Mouse (Mus musculus) adrenal gland, adult 18-20 months (tissue): ENCODE results near the gene Selenot. TPM values are rescaled to one million over a fixed set of nuclear protein-coding genes. Genes with fewer than 3 reads are reported as not detected.
A peak's percentile ranks its signal among the peaks of the same experiment; 100 is the strongest.
"Not testable (repeated sequence)": the region's sequence is repeated elsewhere in the genome, so short reads cannot be mapped to it uniquely, and the experiment has no call there.

Source experiments
- DNase-seq, 2 experiments: peaks; one replicate each; pipeline ENCODE4 v3.0.0; 2021 to 2022; ENCODE audit warnings: low spot score in 2 of 2
- long read RNA-seq, 2 experiments: library from polyadenylated mRNA; stranded (forward); transcript quantifications; one replicate each; pipeline ENCODE4 v2.0.0; 2021
- total RNA-seq, 2 experiments: library from RNA; stranded (reverse); gene quantifications; 1 replicate in 1 of 2; 2 replicates in 1 of 2; pipeline ENCODE4 v1.2.3; 2021

The Selenot gene
- total RNA-seq: 100 to 1,000 TPM; 131 to 148 TPM
- long read RNA-seq, experiment 1, transcript Selenot-201 (6 exons, 3,157 nt): major isoform, 8 of 15 reads
- long read RNA-seq, experiment 1, partial matches to known transcripts: 0 of 15 reads
- long read RNA-seq, experiment 1, other reads (novel, unspliced or antisense): 7 of 15 reads
- long read RNA-seq, experiment 2, transcript Selenot-201 (6 exons, 3,157 nt): major isoform, 10 of 25 reads
- long read RNA-seq, experiment 2, partial matches to known transcripts: 0 of 25 reads
- long read RNA-seq, experiment 2, other reads (novel, unspliced or antisense): 15 of 25 reads

DNA sequence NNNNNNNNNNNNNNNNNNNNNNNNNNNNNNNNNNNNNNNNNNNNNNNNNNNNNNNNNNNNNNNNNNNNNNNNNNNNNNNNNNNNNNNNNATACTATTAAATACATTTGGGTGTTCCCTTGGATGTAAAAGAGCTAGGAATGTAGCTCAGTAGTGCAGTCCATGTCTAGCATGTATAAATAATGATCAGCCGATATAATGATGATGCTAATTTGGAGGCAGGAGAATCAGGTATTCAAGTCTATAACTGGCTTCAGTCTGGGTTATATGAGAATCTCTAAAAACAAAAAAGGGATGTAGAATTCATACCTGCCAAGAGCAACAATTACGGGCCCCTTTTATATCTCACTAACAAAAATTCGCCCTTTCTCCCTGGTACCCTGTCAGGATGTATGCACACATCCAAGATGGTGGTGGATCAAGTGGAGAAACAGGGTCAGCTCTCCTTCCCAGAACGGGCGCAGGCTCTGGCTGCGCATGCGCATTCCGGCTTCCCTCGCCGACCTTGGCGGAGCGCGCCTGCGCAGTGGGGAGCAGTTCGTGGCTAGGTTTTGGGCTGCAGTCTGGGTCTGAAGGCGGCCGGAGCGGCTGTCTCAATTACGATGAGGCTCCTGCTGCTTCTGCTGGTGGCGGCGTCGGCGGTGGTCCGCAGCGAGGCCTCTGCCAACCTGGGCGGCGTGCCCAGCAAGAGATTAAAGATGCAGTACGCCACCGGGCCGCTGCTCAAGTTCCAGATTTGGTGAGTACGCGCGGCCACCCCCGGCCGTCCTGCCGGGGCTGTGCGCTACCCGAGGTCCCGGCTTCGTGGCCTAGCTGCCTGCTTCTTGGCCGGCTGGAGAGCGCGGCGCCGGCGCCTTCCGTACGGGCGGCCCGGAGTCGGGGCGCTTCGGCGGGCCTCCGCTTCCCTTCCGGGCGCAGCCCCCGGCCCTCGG lies at the start of gene Selenot:
Gene Selenot, plus strand, starts transcription at position 500 of the 930 bp plus-strand sequence.
- DNase-seq: peak; percentile 99

DNA sequence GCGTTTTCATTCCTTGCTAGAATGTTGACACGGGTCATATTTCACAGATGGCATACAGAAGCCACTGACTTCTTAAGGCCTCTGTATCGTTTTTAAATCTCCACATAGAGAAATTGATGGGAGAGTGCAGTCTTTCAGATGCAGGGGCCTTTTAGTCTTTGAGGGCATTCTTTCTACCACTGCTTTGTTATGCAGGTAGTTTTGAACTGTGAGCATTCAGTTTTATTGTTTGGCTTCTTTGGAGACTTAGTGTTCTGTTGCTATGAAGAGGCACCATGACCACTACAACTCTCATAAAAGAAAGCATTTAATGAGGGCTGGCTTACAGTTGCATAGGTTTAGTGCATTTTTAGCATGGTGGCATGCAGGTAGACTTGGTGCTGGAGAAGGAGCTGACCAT lies 39.9 kb upstream of the Selenot start:
- DNase-seq: no peak

DNA sequence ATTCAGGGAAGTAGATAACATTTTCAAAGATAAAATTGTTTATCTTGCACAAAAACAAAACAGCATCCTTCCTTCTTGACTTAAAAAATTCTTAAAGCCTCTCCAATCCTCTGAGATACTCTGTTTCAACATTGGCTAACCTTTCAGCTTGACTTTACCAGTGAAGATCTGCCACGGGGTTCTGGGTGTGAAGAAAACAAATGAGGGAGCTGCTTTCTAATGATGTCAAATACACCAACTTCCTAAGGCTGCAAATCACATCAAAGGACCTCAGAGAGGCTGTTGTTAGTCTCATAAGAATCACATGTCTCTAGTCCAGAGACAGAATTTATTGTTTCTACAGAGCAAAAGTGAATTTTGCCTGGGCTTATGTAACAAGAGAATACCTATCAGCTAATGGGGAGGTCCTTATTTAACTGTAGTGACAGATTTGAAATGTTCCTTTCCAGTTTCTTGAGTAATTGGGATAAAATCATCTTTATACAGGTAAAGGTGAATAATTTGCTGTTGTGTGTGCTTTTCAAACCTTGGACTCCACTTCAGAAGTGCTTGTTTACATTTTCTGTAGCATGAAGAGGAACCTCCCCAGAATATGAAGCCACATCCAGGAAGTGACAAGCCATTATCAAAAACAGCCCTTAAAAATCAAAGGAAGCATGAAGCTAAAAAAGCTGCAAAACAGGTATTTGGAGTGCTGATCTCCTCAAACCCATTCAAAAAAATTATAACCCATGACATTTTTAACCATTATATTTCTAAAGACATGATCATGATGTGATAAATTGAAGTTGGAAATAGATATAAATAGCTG lies 24.2 kb upstream of the Selenot start:
- DNase-seq: no peak

DNA sequence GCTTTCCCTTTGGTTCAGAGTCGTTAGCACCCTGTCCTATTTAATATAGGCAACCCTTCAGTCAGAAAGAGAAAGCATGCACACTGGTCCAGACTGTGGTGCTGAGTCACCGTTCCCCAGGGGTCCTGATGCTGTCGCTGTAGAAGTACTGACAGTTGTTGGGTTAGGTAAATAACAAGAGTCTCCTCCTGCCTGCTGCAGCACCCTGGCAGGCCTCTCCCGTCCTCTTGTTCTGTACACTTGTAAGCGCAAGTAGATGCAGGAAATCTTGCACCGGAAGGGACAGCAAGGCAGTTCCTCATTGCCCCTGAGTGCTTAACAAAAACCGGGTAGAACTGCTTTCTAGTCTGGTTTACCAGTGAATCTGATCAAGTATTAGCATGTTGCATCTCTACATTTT lies 19.8 kb upstream of the Selenot start:
- DNase-seq: no peak

DNA sequence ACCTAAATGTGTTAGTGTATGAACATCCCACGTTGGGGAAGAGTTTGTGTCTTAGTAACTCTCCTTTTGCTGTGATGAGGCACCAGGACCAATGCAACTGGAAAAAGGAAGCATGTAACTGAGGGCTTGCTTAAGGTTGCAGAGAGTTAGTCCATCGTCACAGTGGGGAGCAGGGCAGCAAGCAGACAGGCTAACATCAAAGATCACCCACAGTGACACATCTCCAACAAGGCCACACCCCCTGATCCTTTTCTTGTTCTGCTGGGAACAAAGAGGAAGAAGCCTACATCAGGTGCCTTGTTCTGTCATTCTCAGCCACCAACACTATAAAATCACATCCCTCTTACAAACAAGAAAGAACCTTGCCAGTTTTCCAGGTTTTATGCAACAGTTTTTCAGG lies 16.5 kb upstream of the Selenot start:
- DNase-seq: no peak

DNA sequence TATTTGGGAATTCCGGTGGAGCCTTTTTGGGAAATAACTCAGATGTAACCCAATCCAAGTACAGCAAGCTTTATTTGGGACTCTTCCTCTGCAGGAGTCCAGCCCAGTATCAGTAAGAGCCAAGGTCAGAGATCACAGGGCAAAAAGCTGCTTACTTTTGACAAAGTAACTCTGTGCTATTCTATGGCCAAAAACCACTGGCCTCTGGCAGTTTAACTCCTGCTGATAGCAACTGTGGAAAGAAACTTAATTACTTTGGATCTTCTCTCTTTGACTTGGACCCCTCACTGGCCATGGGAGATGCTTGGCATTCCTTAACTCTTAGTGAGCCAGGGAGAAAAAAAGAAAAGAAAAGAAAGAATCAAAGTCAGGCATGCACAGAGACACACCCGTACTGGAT lies 15.0 kb upstream of the Selenot start:
- DNase-seq: no peak

DNA sequence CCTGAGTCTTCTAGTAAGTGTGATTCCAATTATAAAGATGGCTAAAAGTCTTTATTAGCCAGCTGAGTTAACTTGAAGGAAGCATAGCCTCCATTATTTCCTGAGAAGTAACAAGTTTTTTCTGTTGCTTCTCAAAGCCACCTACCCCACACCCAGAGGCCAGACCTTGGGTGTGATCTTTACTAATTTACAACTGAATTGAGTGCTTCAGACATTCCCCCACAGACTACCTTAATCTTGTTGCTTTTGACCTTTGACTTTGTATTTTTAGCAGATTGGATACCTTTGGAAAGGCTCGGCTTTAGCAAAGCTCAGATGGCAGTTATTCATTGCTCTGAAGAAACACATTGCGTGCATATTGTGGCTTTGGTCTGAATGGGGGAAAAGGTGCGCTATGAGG lies 5.6 kb upstream of the Selenot start:
- DNase-seq: no peak

DNA sequence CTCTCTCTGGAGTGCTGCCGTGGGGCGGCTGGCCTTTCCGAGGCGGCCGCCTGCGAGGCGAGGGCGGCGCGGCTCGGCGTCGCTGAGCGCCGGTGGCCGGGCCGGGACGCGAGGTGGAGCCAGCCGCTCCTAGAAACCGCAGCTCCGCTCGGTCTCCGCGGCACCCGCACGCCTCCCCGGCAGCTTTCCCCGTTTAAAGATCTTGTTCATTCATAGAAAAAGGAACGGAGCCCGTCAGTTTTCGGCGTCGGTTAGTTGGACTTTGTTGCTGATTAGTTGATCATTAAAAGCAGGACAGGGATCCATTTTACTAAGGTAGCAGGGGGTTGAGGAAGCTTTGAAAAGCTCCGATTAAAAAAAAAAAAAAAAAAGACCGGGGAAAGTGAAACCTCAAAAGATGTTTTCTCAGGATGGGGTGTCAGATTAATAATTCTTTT lies 649 bp downstream of the Selenot start:
- peak; percentile 59 to 66 for DNase-seq

DNA sequence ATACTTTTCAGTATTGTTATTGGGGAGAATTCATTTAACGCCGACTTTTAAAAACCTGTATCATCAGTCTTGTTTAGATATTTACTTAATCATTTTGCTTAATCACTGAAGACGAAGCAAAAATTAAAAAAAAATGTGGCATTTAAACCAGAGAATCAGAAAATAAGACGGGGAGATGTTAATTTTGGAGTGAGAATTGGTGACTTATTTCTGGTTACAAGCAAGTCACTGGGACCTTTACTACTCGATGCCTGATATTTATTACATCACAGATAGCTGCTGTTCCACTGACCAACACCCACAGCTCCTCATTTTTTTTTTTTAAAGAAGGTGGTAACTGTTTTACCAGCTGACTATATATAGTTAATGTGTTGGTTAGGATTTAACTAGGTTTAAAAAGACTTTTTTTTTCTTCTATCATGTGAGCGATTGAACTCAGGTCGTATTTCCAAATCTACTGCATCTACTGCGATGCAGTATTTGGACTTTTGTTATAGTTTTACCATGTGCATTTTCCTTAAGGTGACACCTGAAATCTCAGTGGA lies 1.1 kb downstream of the Selenot start:
- DNase-seq: no peak

DNA sequence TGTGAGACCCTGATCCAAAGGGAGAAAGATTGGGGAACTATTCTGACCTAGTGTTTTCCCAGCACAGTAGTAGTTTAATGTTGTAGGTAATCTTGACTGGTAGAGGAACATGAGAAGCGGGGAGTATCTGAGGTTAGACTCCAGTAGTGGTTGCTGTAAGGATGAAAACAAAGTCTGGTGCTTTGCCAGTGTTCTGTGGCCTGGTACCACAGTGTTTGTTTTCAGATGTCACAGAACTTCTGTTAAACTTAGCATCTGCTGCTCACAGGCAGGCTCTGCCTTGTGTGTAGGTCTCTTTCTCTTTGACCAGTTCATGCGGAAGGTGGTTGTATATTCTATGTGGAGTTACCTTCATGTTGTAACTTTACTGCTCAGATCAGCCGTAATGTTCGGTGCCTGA lies 5.1 kb downstream of the Selenot start:
- no peak for DNase-seq

DNA sequence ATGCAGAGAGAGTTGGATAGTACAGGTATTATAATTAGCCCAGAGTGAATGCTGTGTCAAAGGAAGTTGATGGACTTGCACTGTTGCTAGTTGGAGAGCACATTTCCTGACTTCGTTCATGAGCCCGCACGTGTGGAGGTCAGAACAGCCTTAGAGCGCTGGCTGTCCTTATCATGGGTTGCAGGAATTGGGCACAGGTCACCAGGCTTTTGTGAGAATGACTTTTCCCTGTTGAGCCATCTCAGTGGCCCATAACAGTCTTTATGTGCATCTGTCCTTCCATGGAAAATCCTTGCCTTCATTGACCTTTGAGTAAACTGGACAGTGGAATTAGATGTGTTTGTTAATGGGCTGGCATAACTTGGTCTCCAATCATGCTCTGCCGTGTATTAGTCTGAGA lies 5.9 kb downstream of the Selenot start:
- DNase-seq: no peak

DNA sequence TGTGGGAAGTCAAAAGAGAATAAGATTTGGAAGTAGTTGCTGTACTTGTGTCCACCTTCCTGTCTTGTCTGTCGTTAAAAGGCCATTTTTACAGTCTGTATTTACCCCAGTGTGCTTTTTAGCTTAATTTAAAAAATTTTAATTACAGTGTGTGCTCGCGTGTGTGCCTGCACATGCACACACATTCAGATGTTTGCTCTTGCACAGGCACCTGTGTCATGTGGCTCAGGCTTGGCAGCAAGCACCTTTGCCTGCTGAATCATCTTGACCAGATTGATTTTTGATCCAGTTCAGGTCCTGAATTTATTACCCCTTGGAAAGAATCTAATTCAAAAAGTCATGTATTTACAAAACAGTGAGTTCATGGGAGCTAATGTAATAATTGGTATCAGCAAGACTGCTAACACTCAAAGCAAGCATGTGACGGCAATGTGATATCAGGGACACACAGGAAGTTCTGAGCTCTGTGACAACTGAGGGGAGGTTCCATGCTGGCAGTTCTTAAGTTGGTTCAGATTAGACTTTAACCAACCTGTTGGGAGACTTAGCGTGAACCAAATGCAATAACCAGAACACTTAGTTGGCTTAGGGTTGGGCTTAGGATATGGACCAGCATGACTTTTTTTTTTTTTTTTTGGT lies 6.5 kb downstream of the Selenot start:
- DNase-seq: no peak

DNA sequence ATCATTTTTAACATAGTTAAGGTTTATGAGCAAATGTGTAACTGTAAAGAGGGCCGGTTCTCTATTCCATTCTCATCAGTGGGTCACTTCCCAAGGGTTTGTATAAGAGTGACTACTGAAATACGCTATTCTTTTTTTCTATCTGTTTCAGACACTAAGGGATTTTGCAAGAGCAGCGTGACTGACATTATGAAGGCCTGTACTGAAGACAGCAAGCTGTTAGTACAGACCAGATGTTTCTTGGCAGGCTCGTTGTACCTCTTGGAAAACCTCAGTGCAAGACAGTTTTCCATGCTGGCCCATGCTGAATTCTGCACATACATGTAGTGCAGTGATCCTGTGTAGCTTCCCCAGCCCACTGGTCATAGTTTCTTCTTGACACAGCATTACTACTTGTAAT lies 14.1 kb downstream of the Selenot start:
- not testable (repeated sequence) for DNase-seq

DNA sequence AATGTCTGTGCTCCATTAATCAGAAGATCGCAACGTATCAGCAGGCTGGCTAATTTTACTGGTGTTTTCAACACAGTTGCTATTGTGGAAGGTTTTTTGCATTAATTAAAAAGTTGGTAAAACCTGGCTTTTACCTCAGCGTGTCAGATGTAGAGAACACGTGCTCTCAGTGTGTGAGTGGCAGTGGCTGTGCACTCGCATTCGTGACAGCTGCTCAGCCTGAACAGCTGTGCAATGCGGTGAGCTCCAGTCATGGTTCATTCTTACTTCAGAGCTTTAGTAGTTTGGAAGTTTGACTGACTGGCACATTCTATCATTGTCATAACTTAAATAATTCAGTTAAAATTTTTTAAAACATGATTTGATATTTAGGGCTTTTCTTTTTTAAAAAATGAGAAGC lies 16.2 kb downstream of the Selenot start:
- DNase-seq: not testable (repeated sequence)

DNA sequence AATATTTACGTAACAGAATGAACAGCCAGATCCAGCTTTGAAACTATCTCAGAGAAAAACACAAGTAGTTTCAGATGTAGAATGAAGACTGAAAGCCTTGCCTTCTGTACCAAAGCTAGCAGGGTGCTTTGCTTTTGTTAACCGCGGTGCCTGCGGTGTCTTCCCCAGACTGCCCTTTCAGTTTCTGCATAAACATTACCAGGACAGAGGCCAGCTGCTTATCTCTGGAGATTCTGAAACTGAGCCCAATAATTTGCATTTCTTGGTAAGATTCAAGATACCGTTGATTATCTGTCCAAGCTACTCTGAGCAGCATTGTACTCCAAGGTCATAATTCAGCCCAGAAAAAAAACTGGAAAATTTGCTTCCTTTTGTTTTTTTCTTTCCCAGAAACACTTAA lies 17.2 kb downstream of the Selenot start:
- DNase-seq: no peak

DNA sequence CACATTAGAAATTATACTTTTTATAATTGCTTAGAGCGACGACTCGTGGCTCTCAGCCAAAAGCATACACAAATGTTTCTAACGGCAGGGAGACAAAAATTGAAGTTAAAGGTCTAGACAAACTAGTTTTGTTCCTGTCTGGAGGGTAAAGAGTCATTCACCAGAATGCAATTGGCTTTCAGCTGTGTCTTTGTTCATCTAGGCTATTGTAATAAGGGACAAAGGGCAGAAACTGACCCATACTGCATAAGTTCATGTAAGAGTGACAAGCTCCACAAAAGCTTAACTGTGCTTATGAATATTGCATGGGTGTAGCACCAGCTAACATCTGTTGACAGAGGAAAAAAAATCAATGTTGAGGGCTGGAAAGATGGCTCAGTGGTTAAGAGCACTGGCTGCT lies 32.1 kb downstream of the Selenot start:
- no peak for DNase-seq

DNA sequence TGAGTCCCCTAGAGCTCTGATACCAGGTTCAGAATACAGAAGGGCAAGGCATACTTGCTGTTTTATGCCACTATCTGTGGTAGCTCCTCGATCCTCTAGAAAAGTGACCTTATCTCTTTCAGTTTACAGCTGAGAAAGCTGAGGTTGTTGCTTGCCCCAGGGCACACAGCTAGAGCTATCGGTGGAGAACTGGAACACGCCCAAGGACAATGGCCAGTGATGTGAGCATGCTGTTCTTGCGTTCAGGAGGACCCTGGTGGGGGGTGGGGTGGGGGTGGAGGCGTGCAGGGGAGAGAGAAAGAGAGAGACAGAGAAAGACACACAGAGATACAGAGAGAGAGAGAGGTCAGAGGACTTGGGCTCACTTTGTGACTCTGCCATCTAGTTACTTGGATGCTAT lies 33.5 kb downstream of the Selenot start:
- DNase-seq: no peak

DNA sequence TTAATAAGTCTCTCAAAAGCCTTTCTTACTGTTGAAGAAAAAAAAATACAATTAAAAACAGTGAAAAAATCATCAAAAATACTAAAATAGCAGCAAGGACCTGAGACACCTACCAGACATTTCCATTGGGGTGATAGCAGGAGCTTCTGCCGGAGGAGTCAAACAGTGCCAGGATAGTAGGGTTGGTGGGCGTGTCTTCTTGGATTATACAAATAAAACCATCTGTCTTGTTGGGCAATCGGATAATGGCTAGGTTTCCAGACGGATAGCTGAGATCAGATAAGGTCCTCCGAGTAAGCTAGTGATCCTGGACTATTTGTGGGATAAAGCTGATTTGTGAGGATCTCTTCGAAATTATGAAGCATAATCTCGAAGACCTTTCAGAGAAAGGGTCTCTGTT lies 44.6 kb downstream of the Selenot start:
- DNase-seq: no peak

DNA sequence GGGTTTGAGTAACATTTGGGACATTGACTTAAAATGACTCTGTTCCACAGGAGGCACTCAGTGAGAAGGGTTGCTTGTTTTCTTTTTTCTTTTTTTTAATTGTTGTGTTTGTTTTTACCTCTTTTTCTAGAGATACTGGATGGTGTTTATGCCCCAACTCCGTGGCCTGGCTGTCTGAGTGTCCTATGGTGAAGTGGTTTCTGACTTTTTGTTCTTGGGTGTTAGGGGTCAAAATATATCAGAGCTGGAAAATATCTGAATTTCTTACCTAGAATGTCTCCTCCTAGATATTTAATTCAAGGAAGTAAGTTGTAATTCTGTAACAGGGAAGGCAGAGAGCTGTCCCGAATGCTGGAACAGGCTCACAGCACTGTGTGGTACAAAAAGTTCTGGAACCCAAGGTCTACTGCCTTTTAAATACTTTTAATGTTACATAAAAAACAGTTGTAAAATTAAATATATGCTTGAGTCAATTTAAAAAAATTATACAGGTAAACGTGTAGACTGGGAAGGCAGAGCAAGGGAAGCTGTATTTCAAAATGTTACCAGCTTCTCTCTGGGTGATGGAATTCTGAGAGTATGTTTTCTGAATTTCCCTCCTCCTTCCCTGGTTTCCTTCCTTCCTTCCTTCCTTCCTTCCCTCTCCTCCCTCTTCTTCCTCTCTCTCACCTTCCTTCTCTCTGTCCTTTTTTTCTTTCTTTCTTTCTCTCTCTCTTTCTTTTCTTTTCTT lies 46.4 kb downstream of the Selenot start:
- DNase-seq: no peak

DNA sequence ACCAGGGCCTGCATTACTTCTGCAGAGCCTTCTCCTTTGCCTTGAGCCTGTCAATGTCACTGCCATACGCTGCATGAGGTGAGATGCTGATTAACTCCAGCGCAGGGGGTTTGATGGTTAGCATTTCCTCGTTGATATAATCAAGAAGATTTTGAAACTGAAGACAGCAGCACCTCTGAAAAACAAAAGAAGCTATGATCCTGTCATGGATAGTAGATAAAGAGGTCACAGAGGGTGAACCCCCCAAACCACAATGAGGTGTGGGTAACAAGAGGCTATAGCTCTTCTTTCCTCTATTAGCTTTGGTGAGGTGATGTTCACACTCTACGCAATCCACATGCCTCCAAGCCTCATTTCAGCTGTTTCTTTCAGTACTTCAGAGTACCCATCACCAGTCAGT lies 48.5 kb downstream of the Selenot start:
- DNase-seq: no peak
